8 mouse cellular contexts compared by ENCODE assay signal in the genomic region with DNA sequence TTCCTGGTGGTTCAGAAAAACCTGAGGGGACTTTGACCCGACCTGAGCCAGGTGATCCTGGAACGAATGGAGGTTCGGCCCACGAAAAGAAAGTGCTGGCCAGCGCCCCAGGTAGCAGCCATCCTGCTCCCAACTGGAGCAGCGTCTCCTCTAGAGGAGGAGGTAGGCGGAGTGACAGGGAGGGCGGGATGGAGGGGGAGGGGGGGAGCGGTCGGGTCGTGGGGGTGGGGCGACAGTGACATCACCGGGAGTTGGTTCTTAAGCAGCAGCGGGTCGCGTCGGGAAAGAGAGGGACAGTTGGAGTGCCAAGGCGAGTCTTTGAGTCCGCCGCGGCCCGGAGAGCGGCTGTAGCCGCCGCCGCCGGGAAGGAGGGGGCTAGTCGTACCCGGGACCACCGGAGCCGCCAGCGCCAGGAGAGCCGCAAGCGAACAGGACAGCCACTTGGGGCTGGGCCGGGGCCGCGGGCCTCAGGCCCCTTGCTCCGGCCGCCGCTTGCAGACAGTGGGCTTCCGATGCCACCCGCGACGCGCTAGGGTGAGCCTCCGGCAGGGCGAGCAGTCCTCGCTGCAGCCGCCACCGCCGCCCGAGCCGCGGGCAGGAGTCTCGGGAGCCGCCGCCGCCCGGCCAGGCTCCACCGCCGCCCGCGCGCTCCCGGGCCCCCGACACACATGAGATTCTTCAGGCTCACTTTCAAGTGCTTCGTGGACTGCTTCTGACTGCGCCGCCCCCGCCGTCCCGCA. TPM values are rescaled to one million over a fixed set of nuclear protein-coding genes. Genes with fewer than 3 reads are reported as not detected.
DNase-seq lines count a peak whose midpoint lies in the region; ATAC-seq lines count a peak whose summit lies in the region.

A gene (plus strand): TSS at position 272 of the 740 bp plus-strand sequence.

- peak; percentile 45; the same call in 1 of the 2 replicates for ATAC-seq in limb, embryonic 12.5 days (ENCODE audit: insufficient number of reproducible peaks, insufficient read depth, low FRiP score, low TSS enrichment, low read depth)
- peak; percentile 71 for ATAC-seq in midbrain, embryonic 14.5 days (ENCODE audit: low FRiP score, low TSS enrichment)

- H3K4me3 ChIP-seq in limb, embryonic 12.5 days (replicated peaks), result peak within 1 kb of the TSS; percentile 62
- H3K4me3 ChIP-seq in midbrain, embryonic 14.5 days (replicated peaks; ENCODE audit: low read depth, low read length), result peak within 1 kb of the TSS; percentile 53

- peak within 1 kb of the TSS; percentile 82 for H3K9ac ChIP-seq in limb, embryonic 12.5 days (replicated peaks)
- peak within 1 kb of the TSS; percentile 67 for H3K9ac ChIP-seq in midbrain, embryonic 14.5 days (replicated peaks; ENCODE audit: low read length)

- 18% methylated on average over 37 of the region's 72 CpGs for WGBS in limb, embryonic 12.5 days
- WGBS in midbrain, embryonic 14.5 days, result 21% methylated on average over 50 of the region's 72 CpGs

- peak; percentile 64 for DNase-seq in ovary, postnatal 36 days (ENCODE audit: low spot score)
- DNase-seq in ovary, postnatal 10 days (ENCODE audit: low spot score), result no peak
- DNase-seq in embryo, embryonic 11 days, result peak; percentile 79
- peak; percentile 78 to 84 for DNase-seq in heart, adult 18-20 months
- DNase-seq in kidney, adult 18-20 months, result peak; percentile 78
- DNase-seq in midbrain, embryonic 14.5 days, result peak; percentile 85
- DNase-seq in thymus, postnatal 0 days (ENCODE audit: low spot score), result peak; percentile 6

- H3K4me1 ChIP-seq in limb, embryonic 12.5 days (replicated peaks), result peaks cover 7% of the 10 kb centered on the region; the same call in 1 of the 2 replicates
- peaks cover 3% of the 10 kb centered on the region; the same call in 1 of the 2 replicates for H3K4me1 ChIP-seq in midbrain, embryonic 14.5 days (ENCODE audit: control insufficient read depth, insufficient read depth, low read length)

- H3K27me3 ChIP-seq in limb, embryonic 12.5 days, result peaks cover 25% of the 10 kb centered on the region
- H3K27me3 ChIP-seq in midbrain, embryonic 14.5 days (ENCODE audit: control insufficient read depth, insufficient read depth, low read length), result no peaks in the 10 kb centered on the region

- H3K36me3 ChIP-seq in limb, embryonic 12.5 days, result peaks cover 18% of the 10 kb centered on the region; the same call in 1 of the 2 replicates
- 0 out of 2 replicates have a peak, but pooled peaks cover 3% of the 10 kb centered on the region for H3K36me3 ChIP-seq in midbrain, embryonic 14.5 days (ENCODE audit: control insufficient read depth, insufficient read depth, low read length)

- H3K9me3 ChIP-seq in limb, embryonic 12.5 days, result no peaks in the 10 kb centered on the region
- no peaks in the 10 kb centered on the region for H3K9me3 ChIP-seq in midbrain, embryonic 14.5 days (ENCODE audit: control insufficient read depth, low read length)

- peak within 1 kb of the TSS; percentile 70 for H3K4me2 ChIP-seq in limb, embryonic 12.5 days
- peak within 1 kb of the TSS; percentile 68 for H3K4me2 ChIP-seq in midbrain, embryonic 14.5 days (ENCODE audit: low read length)

- peak within 1 kb of the TSS; percentile 76 for H3K27ac ChIP-seq in limb, embryonic 12.5 days
- H3K27ac ChIP-seq in midbrain, embryonic 14.5 days (replicated peaks; ENCODE audit: low read depth, low read length), result peak within 1 kb of the TSS; percentile 60

RNA-seq across cellular contexts. Expression of the gene that starts here (rescaled TPM):
- total RNA-seq in heart, adult 18-20 months (2021), result 100 to 1,000 TPM; 156 to 169 TPM
- polyA plus RNA-seq in limb, embryonic 12.5 days (2016; fragmentation: Nextera tagmentation; extraction: Ambion mirVana), result 7.3 and 7.6 TPM in 2 replicates
- 8.9 and 9.5 TPM in 2 replicates for polyA plus RNA-seq in midbrain, embryonic 14.5 days (2014; fragmentation: Nextera tagmentation; extraction: Ambion mirVana)
- polyA plus RNA-seq in thymus, postnatal 0 days (2015; fragmentation: Nextera tagmentation; extraction: Ambion mirVana), result 5.1 TPM in 2 replicates
